Mouse (Mus musculus): ENCODE measurements around the gene Adcy10. TPM values are rescaled to one million over a fixed set of nuclear protein-coding genes. Genes with fewer than 3 reads are reported as not detected.

Adcy10 gene
- 2.8 TPM for polyA plus RNA-seq (2014; fragmentation: Illumina TruSeq; extraction: RNeasy Lipid Tissue Mini Kit (QIAGEN cat#74804); ENCODE audit: low read depth, low replicate concordance)

GRCm38 (mm10) chr1:165484688-165485233 is at the start of gene Adcy10:
Gene Adcy10, plus strand, starts transcription at chr1:165485183.

GRCm38 (mm10) chr1:165460360-165460800 is 24.6 kb upstream of the Adcy10 start, which contains the start of the genes Dcaf6 and Mpc2:
Gene Dcaf6, minus strand, starts transcription at chr1:165460475.
Gene Mpc2, plus strand, starts transcription at chr1:165460637.

Other genes starting within 250 kb of the Adcy10 start
- gene Tiprl, start 248.2 kb upstream of the Adcy10 start, polyA plus RNA-seq (2014; fragmentation: Illumina TruSeq; extraction: RNeasy Lipid Tissue Mini Kit (QIAGEN cat#74804); ENCODE audit: low read depth, low replicate concordance), result 50.2 TPM
- 1.5 TPM for gene Gpr161, start 189.4 kb upstream of the Adcy10 start, polyA plus RNA-seq (2014; fragmentation: Illumina TruSeq; extraction: RNeasy Lipid Tissue Mini Kit (QIAGEN cat#74804); ENCODE audit: low read depth, low replicate concordance)
- gene Dcaf6, start 24.7 kb upstream of the Adcy10 start, polyA plus RNA-seq (2014; fragmentation: Illumina TruSeq; extraction: RNeasy Lipid Tissue Mini Kit (QIAGEN cat#74804); ENCODE audit: low read depth, low replicate concordance), result 31.0 TPM
- gene Mpc2, start 24.5 kb upstream of the Adcy10 start, polyA plus RNA-seq (2014; fragmentation: Illumina TruSeq; extraction: RNeasy Lipid Tissue Mini Kit (QIAGEN cat#74804); ENCODE audit: low read depth, low replicate concordance), result 140 TPM
- 50.8 TPM for gene Mpzl1, start 149.4 kb downstream of the Adcy10 start, polyA plus RNA-seq (2014; fragmentation: Illumina TruSeq; extraction: RNeasy Lipid Tissue Mini Kit (QIAGEN cat#74804); ENCODE audit: low read depth, low replicate concordance)
- gene Rcsd1, start 224.6 kb downstream of the Adcy10 start, polyA plus RNA-seq (2014; fragmentation: Illumina TruSeq; extraction: RNeasy Lipid Tissue Mini Kit (QIAGEN cat#74804); ENCODE audit: low read depth, low replicate concordance), result 15.1 TPM

All from adipose tissue, adult 10 weeks (tissue).